Mouse (Mus musculus) embryonic fibroblast, embryonic 13.5 days (primary cell): ENCODE measurements around the gene Hist2h2aa2. TPM values are rescaled to one million over a fixed set of nuclear protein-coding genes. Genes with fewer than 3 reads are reported as not detected.
"Not testable (repeated sequence)": the region's sequence is repeated elsewhere in the genome, so short reads cannot be mapped to it uniquely, and the experiment has no call there.

Experiments used
- H3K27ac ChIP-seq: 2 replicates; pipeline ENCODE4 v1.5.1; 2012; ENCODE audit warnings: low read length, control low read depth, inconsistent platforms; ENCODE audit not compliant: insufficient read depth
- H3K4me1 ChIP-seq: 2 replicates; pipeline ENCODE4 v1.6.1; 2011; ENCODE audit warnings: low read length; ENCODE audit not compliant: control insufficient read depth, insufficient read depth
- H3K4me3 ChIP-seq: 2 replicates; pipeline ENCODE4 v1.5.1; 2011; ENCODE audit warnings: mild to moderate bottlenecking, control low read depth, low read length; ENCODE audit not compliant: insufficient read depth
- CTCF ChIP-seq: IDR thresholded peaks from 2 replicates; pipeline ENCODE4 v1.5.1; 2011; ENCODE audit warnings: mild to moderate bottlenecking, control low read depth, low read length, moderate library complexity, borderline replicate concordance; ENCODE audit not compliant: insufficient read depth
- POLR2A ChIP-seq: IDR thresholded peaks from 2 replicates; pipeline ENCODE4 v1.6.1; 2011; ENCODE audit warnings: low read depth, mild to moderate bottlenecking, control low read depth, low read length, moderate library complexity
- polyA plus RNA-seq: library from polyadenylated mRNA; stranded (reverse); fragments of >200 nt; gene quantifications from 2 replicates; pipeline ENCODE4 v1.2.4, GENCODE M21; 2011; ENCODE audit warnings: low read depth; ENCODE audit not compliant: missing spikeins, insufficient read length

The Hist2h2aa2 gene
- polyA plus RNA-seq, 1 experiment, result not detected

- Histone ChIP-seq H3K4me3 (peak overlapping the region; percentile 8), H3K27ac (peak overlapping the region; percentile 95), H3K4me1 (peaks cover 7% of the 10 kb centered on the region; the same call in 1 of the 2 replicates)
- TF ChIP-seq CTCF (no peak), POLR2A (no peak)
These were observed 21.5 kb upstream of the Hist2h2aa2 start for GRCm38 (mm10) chr3:96261623-96262022.

- Histone ChIP-seq H3K4me1 (peaks cover 7% of the 10 kb centered on the region; the same call in 1 of the 2 replicates), H3K27ac (no peak overlapping the region), H3K4me3 (no peak overlapping the region)
- TF ChIP-seq POLR2A (no peak), CTCF (no peak)
These were observed 20.1 kb upstream of the Hist2h2aa2 start for GRCm38 (mm10) chr3:96260220-96260619.

GRCm38 (mm10) chr3:96257190-96257589 lies 17.1 kb upstream of the Hist2h2aa2 start:
- Histone ChIP-seq H3K4me1 (peaks cover 4% of the 10 kb centered on the region; the same call in 1 of the 2 replicates), H3K27ac (no peak overlapping the region), H3K4me3 (no peak overlapping the region)
- TF ChIP-seq CTCF, result no peak

GRCm38 (mm10) chr3:96255926-96256593 lies 16.0 kb upstream of the Hist2h2aa2 start:
- no peaks in the 10 kb centered on the region; the same call in 1 of the 2 replicates for H3K4me1 ChIP-seq
- TF ChIP-seq POLR2A (no peak), CTCF (no peak)
- no peak overlapping the region for H3K27ac ChIP-seq
- H3K4me3 ChIP-seq, result no peak overlapping the region

GRCm38 (mm10) chr3:96254683-96255355 lies 14.7 kb upstream of the Hist2h2aa2 start:
- no peak overlapping the region for H3K27ac ChIP-seq
- no peak overlapping the region for H3K4me3 ChIP-seq
- no peaks in the 10 kb centered on the region; the same call in 1 of the 2 replicates for H3K4me1 ChIP-seq
- TF ChIP-seq CTCF (no peak), POLR2A (0 out of 2 replicates have a peak, but pooled peaks have one; percentile 16)

- no peaks in the 10 kb centered on the region; the same call in none of the 2 replicates for H3K4me1 ChIP-seq
- TF ChIP-seq POLR2A (no peak), CTCF (no peak)
- no peak overlapping the region for H3K4me3 ChIP-seq
- H3K27ac ChIP-seq, result no peak overlapping the region
These were observed 11.7 kb upstream of the Hist2h2aa2 start for GRCm38 (mm10) chr3:96251787-96252186.

- H3K4me1 ChIP-seq, result no peaks in the 10 kb centered on the region; the same call in 1 of the 2 replicates
- TF ChIP-seq CTCF, result no peak
- TF ChIP-seq POLR2A, result no peak
- H3K4me3 ChIP-seq, result no peak overlapping the region
- no peak overlapping the region for H3K27ac ChIP-seq
These were observed 10.8 kb upstream of the Hist2h2aa2 start for GRCm38 (mm10) chr3:96250890-96251289.

GRCm38 (mm10) chr3:96249034-96249345 lies 8.9 kb upstream of the Hist2h2aa2 start:
- H3K4me3 ChIP-seq, result peak overlapping the region; percentile 5; the same call in 1 of the 2 replicates
- TF ChIP-seq POLR2A (no peak), CTCF (no peak)

GRCm38 (mm10) chr3:96248141-96249033 lies 8.3 kb upstream of the Hist2h2aa2 start:
- Histone ChIP-seq H3K27ac (no peak overlapping the region), H3K4me3 (peak overlapping the region; percentile 5), H3K4me1 (peaks cover 4% of the 10 kb centered on the region; the same call in 1 of the 2 replicates)
- TF ChIP-seq CTCF (no peak), POLR2A (0 out of 2 replicates have a peak, but pooled peaks have one; percentile 53)

More at GRCm38 (mm10) chr3:96249034-96249345, 8.9 kb upstream of the Hist2h2aa2 start:
- Histone ChIP-seq H3K27ac (no peak overlapping the region), H3K4me1 (peaks cover 4% of the 10 kb centered on the region; the same call in 1 of the 2 replicates)

GRCm38 (mm10) chr3:96247356-96248140 lies 7.5 kb upstream of the Hist2h2aa2 start:
- peaks cover 4% of the 10 kb centered on the region; the same call in 1 of the 2 replicates for H3K4me1 ChIP-seq
- peak overlapping the region; percentile 67 for H3K4me3 ChIP-seq
- TF ChIP-seq POLR2A (peak; percentile 57), CTCF (no peak)
- peak overlapping the region; percentile 48; the same call in 1 of the 2 replicates for H3K27ac ChIP-seq

- Histone ChIP-seq H3K4me3 (peak within 1 kb of the TSS; percentile 67), H3K27ac (peak within 1 kb of the TSS; percentile 81)
- H3K4me1 ChIP-seq, result not testable (repeated sequence)
These were observed 6.4 kb upstream of the Hist2h2aa2 start, which contains the start of gene Hist2h3c1 for GRCm38 (mm10) chr3:96246427-96246856. Gene Hist2h3c1, plus strand, starts transcription at chr3:96246685.
